Mouse (Mus musculus): ENCODE data around the gene Ube2u. TPM values are rescaled to one million over a fixed set of nuclear protein-coding genes. Genes with fewer than 3 reads are reported as not detected.
"Not testable (repeated sequence)": the region's sequence is repeated elsewhere in the genome, so short reads cannot be mapped to it uniquely, and the experiment has no call there.

Gene Ube2u
- total RNA-seq (2021): under 1 TPM; 0.31 to 0.36 TPM

DNA sequence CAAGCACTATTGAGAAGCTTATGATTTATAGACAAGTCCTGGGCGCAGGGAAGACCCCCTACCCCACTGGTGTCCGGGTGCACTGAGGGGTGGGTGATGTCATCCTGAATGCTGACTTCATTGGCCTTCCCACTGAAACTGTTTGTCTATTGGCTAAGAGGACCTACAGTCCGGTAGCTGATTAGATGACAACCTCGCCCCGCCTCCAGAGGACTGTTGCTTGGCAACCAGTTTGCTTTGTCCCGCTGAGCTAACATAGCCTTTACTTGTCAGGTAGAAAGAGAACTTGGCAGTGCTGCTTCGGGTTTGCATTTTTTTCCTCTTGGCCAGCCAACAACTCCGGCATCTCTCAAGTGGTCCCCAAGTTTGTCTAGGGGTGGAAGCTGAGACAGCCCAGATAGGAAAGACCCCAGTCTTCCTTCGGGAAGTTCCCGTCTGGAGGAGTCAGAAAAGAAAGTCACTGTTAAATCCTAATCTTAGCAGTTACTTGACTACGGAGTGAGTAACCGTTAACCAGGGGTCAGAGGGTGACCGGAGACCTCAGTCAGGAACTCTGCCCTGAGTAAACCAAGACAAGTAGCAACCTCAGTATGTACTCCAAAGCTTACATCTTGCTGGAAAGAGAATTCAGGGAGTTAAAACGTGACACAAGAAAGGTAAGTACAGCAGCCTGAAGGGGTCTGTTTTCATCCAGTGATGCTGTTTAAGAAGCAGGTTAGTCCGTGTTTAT, at the start of gene Ube2u:
Ube2u (plus strand) TSS at position 258 of the 730 bp plus-strand sequence.
- DNase-seq: peak; percentile 60

DNA sequence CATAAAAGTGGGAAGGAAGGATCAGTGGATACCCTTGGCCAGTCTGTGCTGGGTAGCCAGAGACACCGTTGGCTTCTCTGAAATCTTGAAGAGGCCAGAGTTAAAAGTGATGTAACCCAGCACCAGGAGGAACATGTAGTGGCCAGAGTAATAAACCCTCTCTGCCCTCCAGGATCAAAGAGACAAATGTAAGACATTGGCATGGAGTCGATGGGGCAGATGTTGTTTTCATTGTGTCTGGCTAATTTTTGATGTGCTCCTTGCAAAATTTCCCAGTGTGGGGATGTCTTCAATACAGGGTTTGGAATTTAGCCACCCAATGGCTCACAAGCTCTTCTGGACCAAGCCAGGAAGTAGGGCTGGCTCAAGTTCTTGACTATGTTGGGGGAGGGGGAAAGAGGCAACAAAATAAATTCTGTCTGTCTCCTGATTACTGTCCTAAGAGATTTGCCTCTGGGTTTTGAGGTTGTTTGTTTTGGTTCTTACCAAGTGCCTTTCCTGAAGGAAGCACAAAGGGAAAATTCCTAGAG, 49.2 kb upstream of the Ube2u start:
- no peak for DNase-seq

DNA sequence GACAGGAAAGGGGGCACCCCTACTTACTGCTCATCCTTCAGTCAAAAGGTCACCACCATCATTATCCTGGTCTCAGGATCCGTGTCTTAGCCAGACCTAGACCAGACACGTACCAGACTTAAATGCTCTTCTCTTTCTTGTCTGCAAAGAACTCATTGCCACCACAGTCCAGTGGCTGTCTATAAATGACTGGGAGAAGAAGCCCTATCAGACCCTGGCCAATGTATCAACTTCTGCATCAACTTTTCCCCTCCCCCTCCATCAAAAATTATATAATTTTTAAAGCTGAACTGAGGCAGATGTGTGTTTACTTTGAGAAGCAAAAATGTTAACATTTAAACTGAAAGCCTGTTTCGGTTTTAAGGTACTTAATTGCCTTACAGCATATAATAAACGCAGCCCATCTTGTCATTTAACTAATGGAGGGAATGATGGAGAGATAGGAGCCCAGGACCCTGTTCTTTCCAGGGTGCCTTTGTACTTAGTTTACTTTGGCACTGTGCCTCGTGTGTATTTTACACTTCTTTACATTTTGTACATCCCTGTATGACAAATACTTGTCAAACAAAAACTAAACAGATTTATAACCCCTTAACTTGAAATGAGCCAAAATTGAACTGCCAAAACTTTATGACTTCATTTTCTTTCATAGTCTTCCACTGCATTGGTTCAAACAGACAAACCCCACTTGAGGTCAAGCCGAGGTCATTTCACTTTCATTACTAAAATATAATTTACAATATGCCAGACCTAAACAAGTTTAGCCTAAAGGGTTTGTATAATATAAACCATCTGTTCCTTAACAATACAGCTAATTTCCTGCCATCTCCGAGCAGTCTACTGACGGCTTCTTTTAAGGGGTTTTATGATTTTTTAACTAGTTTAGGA, 43.1 kb upstream of the Ube2u start:
- DNase-seq: no peak

DNA sequence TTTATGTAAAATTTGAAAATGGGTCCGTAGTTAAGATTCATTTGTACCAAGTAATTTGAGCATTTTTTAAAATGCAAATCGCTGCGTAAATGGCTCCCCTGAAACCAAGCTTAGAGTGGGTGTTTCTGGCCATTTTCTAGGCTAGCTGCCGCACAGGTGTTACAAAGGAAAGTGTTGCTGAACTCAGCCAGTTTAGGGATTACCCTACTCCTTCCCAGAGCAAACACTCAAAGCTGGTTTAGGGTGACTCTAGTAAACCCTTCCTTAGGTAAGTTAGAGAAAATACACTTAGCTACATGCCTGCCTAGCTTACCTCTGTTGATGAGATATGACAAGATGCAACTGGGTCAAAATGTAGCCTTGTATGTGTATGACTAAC, 42.5 kb upstream of the Ube2u start:
- no peak for DNase-seq

DNA sequence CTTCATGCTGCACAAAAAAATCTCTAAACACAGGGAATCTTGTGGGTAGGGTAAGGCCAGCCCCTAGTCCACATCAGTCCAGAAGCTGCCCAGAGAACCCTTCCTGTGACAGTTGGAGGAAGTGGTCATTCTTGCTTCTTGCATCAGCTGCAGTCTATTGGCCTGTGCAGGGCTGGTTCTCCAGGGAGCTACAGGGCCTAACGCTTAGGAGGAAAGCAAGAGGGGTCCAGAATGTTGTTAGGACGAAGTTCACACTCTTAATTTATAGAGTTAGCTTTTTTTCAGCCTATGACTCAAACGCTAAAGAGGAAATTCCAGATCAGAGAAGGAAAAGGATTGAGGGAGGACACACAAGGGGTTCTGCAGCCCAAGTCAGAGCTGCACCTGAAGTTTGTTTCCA, 31.8 kb upstream of the Ube2u start:
- DNase-seq: no peak

DNA sequence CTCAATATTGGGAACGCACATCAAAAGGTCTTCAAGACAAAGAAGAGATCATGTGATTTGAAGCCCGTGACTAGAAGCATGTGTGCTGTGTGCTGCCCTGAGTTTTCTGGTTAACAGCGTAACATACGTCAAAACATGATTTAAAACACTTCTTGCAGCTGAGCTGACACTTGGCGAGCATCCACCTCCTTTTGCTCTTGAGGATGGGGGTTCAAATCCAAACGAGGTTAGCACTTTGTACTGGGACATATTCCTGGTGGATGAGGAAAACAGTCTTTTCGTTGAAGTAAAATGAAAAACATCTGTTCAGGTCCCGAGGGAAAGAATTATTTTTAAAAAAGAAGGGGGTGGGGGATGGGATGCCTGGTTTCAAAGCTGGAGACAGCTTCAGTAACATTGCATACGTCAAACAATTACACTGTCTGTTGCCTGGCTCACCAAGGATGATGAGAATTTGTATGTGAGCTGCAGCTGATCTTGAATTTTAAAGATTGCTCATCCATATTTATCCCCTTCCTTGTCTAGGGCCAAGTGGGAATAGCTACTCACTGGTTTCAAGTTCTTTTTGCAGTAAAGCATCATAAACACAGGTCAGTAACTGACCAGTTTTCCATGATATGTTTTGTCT, 16.0 kb upstream of the Ube2u start:
- peak; percentile 11 for DNase-seq

DNA sequence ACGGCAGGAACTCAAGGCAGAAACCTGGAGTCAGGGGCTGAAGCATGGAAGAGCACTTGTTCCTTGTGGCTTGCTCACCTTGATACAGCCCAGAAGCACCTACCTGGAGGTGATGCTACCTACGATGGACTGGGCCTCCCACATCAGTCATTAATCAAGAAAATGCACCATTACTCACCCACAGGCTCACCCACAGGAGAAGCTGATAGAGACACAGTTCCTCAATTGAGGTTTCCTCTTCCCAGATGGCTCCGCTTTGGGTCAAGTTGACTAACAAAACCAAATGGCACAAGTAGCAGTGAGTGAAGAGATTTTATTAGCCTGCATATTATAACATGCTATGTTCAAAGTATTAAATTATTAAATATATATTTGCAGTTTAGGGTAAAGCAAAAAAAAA, 9.8 kb downstream of the Ube2u start:
- DNase-seq: no peak

DNA sequence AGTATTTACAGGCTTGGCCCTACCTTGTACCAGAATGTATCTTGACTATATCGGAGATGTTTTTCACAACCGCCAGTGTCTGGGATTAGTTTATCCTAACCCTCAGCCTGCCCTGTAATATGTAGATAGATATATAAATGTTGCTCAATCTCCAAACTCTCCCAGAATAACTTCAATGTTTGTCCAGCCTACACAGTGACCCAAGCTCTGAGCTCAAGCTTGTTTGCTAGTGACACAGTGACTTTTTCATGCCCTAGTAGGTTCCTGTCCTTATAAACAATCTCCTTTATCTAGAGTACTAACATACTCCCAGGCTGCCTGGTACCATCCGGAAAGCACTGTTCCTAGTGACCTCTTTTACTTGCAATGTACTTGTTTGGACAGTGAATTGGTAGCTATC, 16.5 kb downstream of the Ube2u start:
- no peak for DNase-seq

DNA sequence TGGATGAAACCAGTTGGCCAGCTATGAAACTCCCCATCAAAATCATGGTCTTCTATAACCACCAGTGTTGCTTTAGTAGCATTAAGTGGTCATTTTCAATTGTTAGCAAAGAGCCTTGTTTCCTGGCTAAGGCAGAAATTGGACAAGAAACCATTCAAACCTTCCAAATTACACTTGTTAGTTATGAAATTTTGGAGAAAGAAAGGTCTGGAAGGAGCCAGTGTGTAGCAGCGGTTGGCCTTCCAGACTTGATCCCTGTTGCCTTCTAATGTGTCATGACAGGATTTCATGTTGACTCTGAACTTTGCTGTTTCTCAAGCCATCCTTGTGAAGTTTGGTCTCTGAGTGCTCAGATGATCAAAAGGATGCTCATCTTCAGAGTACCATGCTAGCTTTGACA, 17.9 kb downstream of the Ube2u start:
- no peak for DNase-seq

DNA sequence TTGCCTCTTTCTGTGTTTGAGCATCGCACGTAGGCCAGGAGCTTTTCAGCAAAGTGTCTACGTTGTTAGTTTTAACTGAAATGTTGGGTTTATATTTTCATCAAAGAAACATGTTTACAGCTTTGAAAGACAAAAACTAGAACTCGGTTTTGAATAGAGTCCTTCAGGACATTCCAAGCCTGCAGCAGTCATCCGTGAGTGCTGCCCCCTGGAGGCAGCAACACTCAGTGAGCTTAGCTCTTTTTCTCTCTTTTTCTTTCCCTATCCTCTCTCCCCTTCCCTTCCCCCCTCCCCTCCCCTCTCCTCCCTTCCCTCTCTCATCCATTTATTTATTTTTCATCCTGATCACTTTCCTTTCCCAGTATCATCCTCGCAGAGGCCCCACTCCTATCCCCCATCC, 19.5 kb downstream of the Ube2u start:
- peak; percentile 26 for DNase-seq

DNA sequence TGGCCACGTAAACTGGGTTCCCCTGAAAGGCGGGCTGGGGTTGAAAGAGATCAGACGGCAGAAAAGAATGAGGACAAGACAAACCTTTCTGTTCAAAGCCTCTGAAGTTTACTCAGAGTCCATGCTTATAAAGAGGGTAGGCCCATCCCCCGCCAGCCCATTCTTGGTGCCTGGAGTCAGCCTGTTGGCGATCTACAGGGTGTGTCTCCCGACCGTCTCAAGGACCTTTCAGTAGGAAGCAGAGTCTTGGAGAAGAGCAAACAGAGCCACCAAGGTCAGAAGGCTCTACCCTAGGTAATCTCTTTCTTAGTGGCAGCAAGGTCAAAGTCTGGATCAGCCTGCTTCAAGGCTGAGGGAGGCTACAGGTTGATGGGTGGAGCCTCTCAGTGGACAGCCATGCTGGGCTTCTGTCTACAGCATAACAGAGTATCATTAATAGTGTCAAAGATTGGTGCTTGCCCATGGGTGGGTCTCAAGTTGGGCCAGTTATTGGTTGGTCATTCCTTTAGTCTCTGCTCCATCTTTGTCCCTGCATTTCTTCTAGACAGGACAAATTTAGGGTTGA, 20.5 kb downstream of the Ube2u start:
- DNase-seq: not testable (repeated sequence)

DNA sequence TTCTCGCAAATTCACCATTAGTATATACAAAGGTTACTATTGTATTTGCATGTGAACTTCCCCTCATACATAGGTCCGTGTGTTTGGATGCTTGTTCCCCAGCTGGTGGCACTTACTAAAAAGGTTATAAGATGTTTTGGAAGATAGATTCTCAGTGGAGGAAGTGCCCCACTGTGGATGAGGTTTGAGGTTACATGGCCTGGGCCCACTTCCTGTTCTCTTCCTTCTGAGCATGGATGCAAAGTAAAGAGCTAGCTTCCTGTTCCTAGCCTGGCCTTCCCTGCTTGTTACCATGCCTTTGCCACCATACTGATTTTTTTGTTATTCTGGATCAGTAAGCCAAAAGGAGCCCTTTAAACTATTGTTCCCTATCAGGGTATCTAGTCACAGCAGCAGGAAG, 24.7 kb downstream of the Ube2u start:
- no peak for DNase-seq

DNA sequence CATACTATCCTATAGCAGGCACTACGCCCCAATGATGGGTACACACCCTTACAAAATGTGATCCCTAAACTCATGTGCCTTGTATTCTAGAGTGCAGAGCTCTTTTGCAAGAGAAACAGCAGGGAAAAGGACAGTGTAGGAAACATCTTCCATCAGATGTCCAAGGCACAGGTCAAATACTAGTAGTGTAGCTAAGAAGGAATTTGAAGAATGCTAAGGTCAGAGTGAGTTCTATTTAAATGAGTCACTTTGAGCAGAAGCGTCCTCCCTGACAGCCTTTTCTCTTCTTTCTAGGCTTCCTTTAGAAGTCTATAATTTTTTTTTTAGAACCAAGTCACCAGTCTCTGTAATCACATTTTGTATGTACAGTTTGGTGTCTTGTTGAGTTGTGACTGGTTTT, 39.0 kb downstream of the Ube2u start:
- DNase-seq: no peak

DNA sequence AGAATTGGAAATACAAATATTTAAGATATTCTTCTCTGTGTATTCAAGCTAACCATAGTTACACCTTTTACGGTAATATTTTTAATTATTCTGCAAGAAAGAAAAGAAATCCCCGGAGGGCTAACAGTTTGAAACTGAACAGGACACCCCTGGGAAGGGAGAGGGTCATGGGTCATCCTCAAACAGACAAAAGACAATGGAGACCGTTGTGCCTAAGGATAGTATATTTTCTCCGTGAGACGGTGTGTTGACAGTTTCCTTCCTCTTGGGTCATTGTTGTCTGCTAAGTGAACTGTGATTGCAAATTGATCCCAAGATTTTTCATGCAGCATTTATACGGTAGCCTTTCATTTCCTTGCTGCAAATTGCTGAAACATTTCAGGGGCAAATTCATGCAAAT, 43.9 kb downstream of the Ube2u start:
- no peak for DNase-seq

DNA sequence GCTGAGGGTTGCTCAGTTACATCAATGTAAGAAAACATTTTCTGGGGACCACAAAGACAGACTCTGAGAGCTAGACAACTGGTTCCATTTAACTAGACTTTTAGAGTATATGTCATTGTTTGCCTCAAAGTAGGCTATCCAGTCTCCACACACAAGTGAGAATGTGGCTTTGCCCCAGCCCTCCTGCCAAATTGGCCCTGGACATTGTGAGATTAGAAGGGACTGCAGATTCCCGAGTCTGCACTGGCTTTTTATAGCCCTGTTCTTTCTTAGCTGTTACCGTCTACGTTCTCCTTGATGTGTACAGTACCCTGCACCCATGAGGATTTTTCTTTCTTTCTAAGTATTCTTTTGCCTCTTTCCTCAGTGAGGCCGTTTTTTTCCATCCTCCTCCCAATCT, 46.1 kb downstream of the Ube2u start:
- DNase-seq: peak; percentile 53

DNA sequence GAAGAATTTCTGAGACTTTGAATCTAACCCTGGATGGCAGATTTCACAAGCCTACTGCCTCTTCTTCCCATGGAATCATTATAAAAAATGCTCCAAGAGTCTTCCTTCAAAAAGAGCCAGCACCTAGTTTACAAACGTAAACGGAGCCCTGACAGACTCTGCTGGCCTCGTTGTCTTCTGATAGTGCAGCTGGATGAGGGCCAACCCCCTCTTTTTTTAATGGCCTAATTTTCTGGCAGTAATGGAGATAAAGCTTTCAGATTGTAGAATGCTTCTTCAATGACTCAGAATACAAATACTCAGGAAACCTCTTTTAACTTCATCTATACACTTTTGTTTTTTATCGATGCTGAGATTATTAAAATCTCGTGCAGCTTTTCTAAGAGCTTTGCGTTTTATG, 47.6 kb downstream of the Ube2u start:
- peak; percentile 40 for DNase-seq

DNA sequence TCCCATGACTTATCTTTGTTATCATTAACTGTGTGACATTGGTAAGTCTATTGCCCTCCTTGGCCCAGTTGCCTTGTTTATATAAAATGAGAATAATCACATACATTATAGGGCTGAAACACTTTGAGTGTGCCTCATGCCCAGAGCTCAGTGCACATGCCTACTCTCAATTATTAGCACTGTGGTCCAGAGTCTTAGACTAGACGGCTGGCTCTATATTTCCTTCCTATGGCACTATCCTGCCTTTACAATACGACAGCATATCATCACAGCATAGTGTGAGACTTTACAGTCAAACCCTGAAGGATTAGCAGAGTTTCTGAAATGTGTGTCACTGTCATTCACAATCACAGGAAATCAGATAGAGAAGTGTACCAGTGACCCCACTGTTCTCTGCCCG, 48.4 kb downstream of the Ube2u start:
- no peak for DNase-seq

DNA sequence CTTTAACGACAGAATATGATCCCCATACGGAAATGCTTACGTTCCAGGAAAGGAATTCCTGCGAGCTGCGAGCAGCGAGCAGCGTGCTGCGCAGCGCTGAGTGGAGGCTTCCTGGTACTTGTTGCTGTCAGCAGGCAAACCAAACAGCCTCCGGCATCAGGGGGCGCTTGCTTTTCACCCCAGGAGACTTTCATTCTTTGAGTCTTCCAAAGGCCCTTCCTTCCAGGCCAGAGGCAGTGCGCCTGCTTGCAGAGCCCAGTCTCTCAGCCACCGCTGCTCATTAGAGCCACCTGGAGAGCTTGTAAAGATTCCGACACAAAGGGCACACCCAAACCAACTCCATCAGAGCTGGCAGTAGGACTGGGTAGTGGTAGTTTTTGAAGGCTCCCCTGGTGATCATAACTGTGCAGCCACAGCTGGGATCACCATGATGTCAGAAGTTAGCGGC, 48.9 kb downstream of the Ube2u start:
- DNase-seq: peak; percentile 65

DNA sequence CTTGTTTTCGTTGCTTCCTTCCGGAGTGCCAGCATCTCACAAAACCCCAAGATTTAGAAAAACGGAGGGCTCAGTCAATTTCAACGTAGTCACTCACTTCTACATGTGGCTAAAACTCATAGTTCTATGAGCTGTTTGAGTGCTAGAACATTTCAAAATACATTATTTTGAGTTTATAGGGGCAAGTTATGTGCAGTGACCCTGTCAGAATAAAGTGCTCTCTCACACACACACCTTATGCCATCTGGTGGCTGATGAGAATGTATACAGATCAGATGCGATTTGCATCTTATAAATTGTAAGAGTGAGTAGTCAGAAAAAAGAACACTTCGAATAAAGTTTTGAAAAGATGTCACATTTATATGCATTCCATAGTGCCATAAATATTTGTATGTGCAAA, 55.0 kb downstream of the Ube2u start:
- DNase-seq: no peak

DNA sequence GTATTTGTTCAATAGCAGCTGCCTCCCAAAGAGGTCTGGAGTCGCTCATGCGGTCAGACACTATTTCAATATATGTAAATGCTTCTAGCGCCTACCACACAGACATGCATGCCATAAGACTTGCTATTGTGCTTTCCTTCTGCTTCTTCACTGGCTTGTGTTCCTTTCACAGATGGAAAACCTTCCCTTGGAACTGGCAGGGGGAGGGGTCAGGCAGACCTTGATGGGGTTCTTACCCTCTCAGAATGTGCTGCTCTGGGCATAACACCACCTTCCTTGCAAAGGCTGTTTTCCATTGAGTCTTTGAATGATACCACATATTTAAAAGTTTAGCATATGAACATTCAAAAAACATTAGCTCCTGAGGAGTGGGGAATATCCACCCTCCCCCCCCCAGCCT, 56.3 kb downstream of the Ube2u start:
- DNase-seq: no peak

DNA sequence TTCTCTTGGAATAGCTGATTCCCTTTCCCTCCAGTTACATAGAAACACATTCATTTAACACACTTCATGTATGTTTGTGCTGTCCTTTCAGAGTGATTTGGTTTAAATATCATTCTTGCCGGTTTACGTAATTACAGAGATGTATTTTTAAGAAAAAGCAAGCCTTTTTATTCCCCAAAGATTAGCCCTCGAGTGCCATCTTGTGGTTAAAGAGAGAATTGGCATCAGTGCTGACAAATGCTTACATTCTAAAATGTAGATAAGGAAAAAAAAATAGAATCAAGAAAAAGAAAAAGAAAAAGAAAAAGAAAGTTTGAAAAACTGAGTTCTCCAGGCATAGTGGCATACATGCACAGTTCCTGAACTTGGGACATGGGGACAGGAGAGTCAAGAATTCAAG, 59.2 kb downstream of the Ube2u start:
- DNase-seq: peak; percentile 59

DNA sequence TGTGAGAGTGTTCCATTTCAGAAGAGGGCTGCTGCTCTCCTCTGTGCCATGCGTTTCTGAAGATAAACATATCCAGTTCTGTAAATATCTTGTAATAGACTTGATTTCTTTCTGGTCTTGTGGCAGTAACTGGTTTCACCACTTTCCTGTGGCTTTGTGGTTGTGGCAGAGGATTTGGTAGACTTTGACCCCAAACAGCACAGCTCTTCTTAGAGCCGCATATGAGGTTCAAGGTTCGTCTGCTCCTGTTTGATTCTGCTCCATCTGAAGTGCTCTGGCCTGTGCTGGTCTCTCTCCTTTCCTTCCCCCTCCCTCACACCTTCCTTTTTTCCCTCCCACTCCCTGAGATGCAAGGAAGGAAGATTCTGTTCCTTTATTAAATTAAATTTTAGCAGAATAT, 60.8 kb downstream of the Ube2u start:
- no peak for DNase-seq

DNA sequence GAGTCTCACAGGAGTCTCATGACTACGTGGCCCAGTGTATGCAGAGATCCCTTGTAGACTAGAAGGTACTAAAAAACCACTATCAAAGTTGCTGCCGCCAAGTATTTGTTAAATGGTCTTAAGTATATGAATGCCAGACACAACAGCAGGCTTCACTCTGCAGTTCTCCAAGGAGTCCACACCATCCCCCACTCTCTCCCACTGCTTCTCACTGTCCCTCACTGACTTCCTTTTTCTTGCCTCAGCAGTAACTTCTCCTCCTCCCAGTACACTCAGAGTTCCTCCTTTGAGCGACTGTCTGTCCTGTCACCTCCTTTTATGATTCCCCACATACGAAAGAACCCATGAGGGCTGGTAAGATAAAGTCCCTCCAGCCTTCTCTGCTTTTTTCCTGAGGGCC, 69.3 kb downstream of the Ube2u start:
- DNase-seq: peak; percentile 31

All from heart, postnatal 4 days (tissue).